Mouse (Mus musculus): Measurements from ENCODE around the gene Ano7. TPM values are rescaled to one million over a fixed set of nuclear protein-coding genes. Genes with fewer than 3 reads are reported as not detected.

Gene Ano7
- polyA plus RNA-seq (2015; fragmentation: Nextera tagmentation; extraction: Ambion mirVana), result 3.7 and 4.8 TPM in 2 replicates

- no peaks in the 10 kb centered on the region for H3K4me1 ChIP-seq (replicated peaks; ENCODE audit: control insufficient read depth, insufficient read depth)
- no peaks in the 10 kb centered on the region for H3K9me3 ChIP-seq (ENCODE audit: control insufficient read depth, low read length)
- H3K4me3 ChIP-seq (ENCODE audit: low read depth, low read length), result no peak within 1 kb of the TSS
- ATAC-seq (ENCODE audit: low FRiP score, low TSS enrichment), result peak; percentile 85
- peak within 1 kb of the TSS; percentile 45; the same call in 1 of the 2 replicates for H3K27ac ChIP-seq (replicated peaks)
- no peaks in the 10 kb centered on the region for H3K27me3 ChIP-seq (ENCODE audit: control insufficient read depth, insufficient read depth, low read length)
- DNase-seq (ENCODE audit: low spot score), result peak; percentile 62
- 40% methylated on average over 4 of the region's 4 CpGs for WGBS
- TF ChIP-seq CTCF (IDR thresholded peaks at IDR 0.05; ENCODE audit: low read depth), result peak; percentile 42
- TF ChIP-seq EP300 (optimal IDR thresholded peaks at IDR 0.05), result no peak
- no peaks in the 10 kb centered on the region for H3K36me3 ChIP-seq (ENCODE audit: control insufficient read depth, insufficient read depth, low read length)
- H3K4me2 ChIP-seq (replicated peaks; ENCODE audit: low read depth), result peak within 1 kb of the TSS; percentile 34
- peak within 1 kb of the TSS; percentile 32; the same call in 1 of the 2 replicates for H3K9ac ChIP-seq (ENCODE audit: low read length)
Measured at GRCm38 (mm10) chr1:93373665-93374064, at the start of gene Ano7. Gene Ano7, plus strand, starts transcription at chr1:93373930.

GRCm38 (mm10) chr1:93323973-93324372 is 49.8 kb upstream of the Ano7 start:
- TF ChIP-seq CTCF (IDR thresholded peaks at IDR 0.05; ENCODE audit: low read depth), result no peak
- TF ChIP-seq EP300 (optimal IDR thresholded peaks at IDR 0.05), result no peak
- peaks cover 8% of the 10 kb centered on the region for H3K36me3 ChIP-seq (ENCODE audit: control insufficient read depth, insufficient read depth, low read length)
- H3K9me3 ChIP-seq (ENCODE audit: control insufficient read depth, low read length), result no peaks in the 10 kb centered on the region
- no peak overlapping the region for H3K4me3 ChIP-seq (ENCODE audit: low read depth, low read length)
- WGBS, result 91% methylated on average over 6 of the region's 6 CpGs
- no peaks in the 10 kb centered on the region for H3K27me3 ChIP-seq (ENCODE audit: control insufficient read depth, insufficient read depth, low read length)
- no peak for ATAC-seq (ENCODE audit: low FRiP score, low TSS enrichment)
- no peak overlapping the region for H3K9ac ChIP-seq (ENCODE audit: low read length)
- H3K4me1 ChIP-seq (replicated peaks; ENCODE audit: control insufficient read depth, insufficient read depth), result no peaks in the 10 kb centered on the region
- H3K27ac ChIP-seq (replicated peaks), result no peak overlapping the region
- no peak overlapping the region for H3K4me2 ChIP-seq (replicated peaks; ENCODE audit: low read depth)
- no peak for DNase-seq (ENCODE audit: low spot score)

- DNase-seq (ENCODE audit: low spot score) (no peak), ATAC-seq (ENCODE audit: low FRiP score, low TSS enrichment) (no peak)
- Histone ChIP-seq H3K9ac (ENCODE audit: low read length) (no peak overlapping the region), H3K36me3 (ENCODE audit: control insufficient read depth, insufficient read depth, low read length) (peaks cover 1% of the 10 kb centered on the region), H3K4me3 (ENCODE audit: low read depth, low read length) (no peak overlapping the region), H3K4me2 (replicated peaks; ENCODE audit: low read depth) (no peak overlapping the region), H3K27ac (replicated peaks) (no peak overlapping the region), H3K4me1 (replicated peaks; ENCODE audit: control insufficient read depth, insufficient read depth) (no peaks in the 10 kb centered on the region), H3K27me3 (ENCODE audit: control insufficient read depth, insufficient read depth, low read length) (no peaks in the 10 kb centered on the region), H3K9me3 (ENCODE audit: control insufficient read depth, low read length) (no peaks in the 10 kb centered on the region)
- WGBS, result 76% methylated on average over 3 of the region's 3 CpGs
- TF ChIP-seq CTCF (IDR thresholded peaks at IDR 0.05; ENCODE audit: low read depth) (no peak), EP300 (optimal IDR thresholded peaks at IDR 0.05) (no peak)
Measured at GRCm38 (mm10) chr1:93326446-93326845, 47.3 kb upstream of the Ano7 start.

GRCm38 (mm10) chr1:93334621-93335020 is 39.1 kb upstream of the Ano7 start:
- DNase-seq (ENCODE audit: low spot score) (no peak), ATAC-seq (ENCODE audit: low FRiP score, low TSS enrichment) (no peak)
- Histone ChIP-seq H3K27me3 (ENCODE audit: control insufficient read depth, insufficient read depth, low read length) (no peaks in the 10 kb centered on the region), H3K27ac (replicated peaks) (no peak overlapping the region), H3K4me3 (ENCODE audit: low read depth, low read length) (no peak overlapping the region), H3K9me3 (ENCODE audit: control insufficient read depth, low read length) (no peaks in the 10 kb centered on the region), H3K36me3 (ENCODE audit: control insufficient read depth, insufficient read depth, low read length) (no peaks in the 10 kb centered on the region; the same call in 1 of the 2 replicates), H3K4me1 (replicated peaks; ENCODE audit: control insufficient read depth, insufficient read depth) (no peaks in the 10 kb centered on the region), H3K9ac (ENCODE audit: low read length) (no peak overlapping the region), H3K4me2 (replicated peaks; ENCODE audit: low read depth) (no peak overlapping the region)
- TF ChIP-seq EP300 (optimal IDR thresholded peaks at IDR 0.05) (no peak), CTCF (IDR thresholded peaks at IDR 0.05; ENCODE audit: low read depth) (no peak)
- 74% methylated on average over 2 of the region's 2 CpGs for WGBS

- H3K36me3 ChIP-seq (ENCODE audit: control insufficient read depth, insufficient read depth, low read length), result 0 out of 2 replicates have a peak, but pooled peaks cover 3% of the 10 kb centered on the region
- peak within 1 kb of the TSS; percentile 90 for H3K4me3 ChIP-seq (ENCODE audit: low read depth, low read length)
- H3K4me1 ChIP-seq (replicated peaks; ENCODE audit: control insufficient read depth, insufficient read depth), result 0 out of 2 replicates have a peak, but pooled peaks cover 2% of the 10 kb centered on the region
- DNase-seq (ENCODE audit: low spot score) (peak; percentile 96), ATAC-seq (ENCODE audit: low FRiP score, low TSS enrichment) (peak; percentile 97)
- H3K9me3 ChIP-seq (ENCODE audit: control insufficient read depth, low read length), result no peaks in the 10 kb centered on the region
- peak within 1 kb of the TSS; percentile 90 for H3K4me2 ChIP-seq (replicated peaks; ENCODE audit: low read depth)
- peak within 1 kb of the TSS; percentile 79 for H3K9ac ChIP-seq (ENCODE audit: low read length)
- no peaks in the 10 kb centered on the region for H3K27me3 ChIP-seq (ENCODE audit: control insufficient read depth, insufficient read depth, low read length)
- peak within 1 kb of the TSS; percentile 65 for H3K27ac ChIP-seq (replicated peaks)
- TF ChIP-seq EP300 (optimal IDR thresholded peaks at IDR 0.05) (no peak), CTCF (IDR thresholded peaks at IDR 0.05; ENCODE audit: low read depth) (no peak)
- WGBS, result under 1% methylated on average over 63 of the region's 63 CpGs
Measured at GRCm38 (mm10) chr1:93342648-93343503, 30.9 kb upstream of the Ano7 start, which contains the start of the genes Ppp1r7 and Pask. Gene Ppp1r7, plus strand, starts transcription at chr1:93342854. Gene Pask, minus strand, starts transcription at chr1:93343482.
